Mouse (Mus musculus) liver, adult 2 months (tissue): Measurements from ENCODE around the gene Mmel1. TPM values are rescaled to one million over a fixed set of nuclear protein-coding genes. Genes with fewer than 3 reads are reported as not detected.

Experiments
- DNase-seq: peaks from one replicate; pipeline ENCODE4 v3.0.0-alpha.2; 2011; ENCODE audit warnings: low read depth, low spot score; ENCODE audit errors: extremely low read depth
- H3K27ac ChIP-seq: fragments of 200-500 bp; replicated peaks from 2 replicates; pipeline ENCODE4 v1.5.1; 2012; ENCODE audit warnings: low read depth, mild to moderate bottlenecking, control low read depth, inconsistent platforms, low read length; ENCODE audit not compliant: insufficient read depth
- H3K27me3 ChIP-seq: fragments of 200-500 bp; 2 replicates; pipeline ENCODE4 v1.6.1; 2012; ENCODE audit warnings: mild to moderate bottlenecking, moderate library complexity, low read length, inconsistent platforms; ENCODE audit not compliant: control insufficient read depth, insufficient read depth
- H3K36me3 ChIP-seq: fragments of 200-500 bp; 2 replicates; pipeline ENCODE4 v1.6.1; 2012; ENCODE audit warnings: low read length, inconsistent platforms; ENCODE audit not compliant: control insufficient read depth, insufficient read depth
- H3K4me1 ChIP-seq: fragments of 200-500 bp; 2 replicates; pipeline ENCODE4 v1.6.1; 2011; ENCODE audit warnings: low read length; ENCODE audit not compliant: control insufficient read depth, insufficient read depth
- H3K4me3 ChIP-seq: fragments of 200-500 bp; 2 replicates; pipeline ENCODE4 v1.5.1; 2011; ENCODE audit warnings: low read depth, mild to moderate bottlenecking, control low read depth, low read length, moderate library complexity; ENCODE audit not compliant: insufficient read depth
- H3K79me2 ChIP-seq: fragments of 200-500 bp; 2 replicates; pipeline ENCODE4 v1.6.1; 2012; ENCODE audit warnings: inconsistent platforms, mild to moderate bottlenecking, low read length, moderate library complexity; ENCODE audit not compliant: control insufficient read depth, insufficient read depth
- H3K9ac ChIP-seq: fragments of 200-500 bp; 2 replicates; pipeline ENCODE4 v1.6.1; 2012; ENCODE audit warnings: low read depth, mild to moderate bottlenecking, control low read depth, inconsistent platforms, low read length
- CTCF ChIP-seq: fragments of 200-500 bp; IDR thresholded peaks from 2 replicates; pipeline ENCODE4 v1.5.1; 2011; ENCODE audit warnings: low read depth, low read length, control low read depth
- POLR2A ChIP-seq: fragments of 200-500 bp; IDR thresholded peaks from 2 replicates; pipeline ENCODE4 v1.6.1; 2011; ENCODE audit warnings: low read length, control low read depth; ENCODE audit not compliant: insufficient read depth; ENCODE audit errors: extremely low read depth
- WGBS: fragments of 180-500 bp; shearing (Covaris S2); methylation state at CpG from one replicate; pipeline ENCODE4 v1.1.7; 2018; 5-methylcytosine and 5-hydroxymethylcytosine counted together
- polyA plus RNA-seq: library from polyadenylated mRNA; depleted of rRNA; stranded (reverse); fragments of >200 nt; gene quantifications from 2 replicates; pipeline ENCODE4 v1.2.3, GENCODE M21; 2012; rRNA removed
- total RNA-seq: library from RNA; depleted of rRNA; stranded (reverse); fragments of >200 nt; gene quantifications from 2 replicates; pipeline ENCODE4 v1.2.3, GENCODE M21; 2014; rRNA removed

Mmel1 gene
- total RNA-seq (0.07 TPM in 1 of 2 replicates, not detected in the other), polyA plus RNA-seq (0.04 TPM in 1 of 2 replicates, not detected in the other)

GRCm38 (mm10) chr4:154869440-154869839, at the start of gene Mmel1:
Gene Mmel1, plus strand, starts transcription at chr4:154869585.
- no peaks in the 10 kb centered on the region; the same call in 1 of the 2 replicates for H3K4me1 ChIP-seq
- peaks cover 7% of the 10 kb centered on the region; the same call in 1 of the 2 replicates for H3K27me3 ChIP-seq
- H3K4me3 ChIP-seq = no peak within 1 kb of the TSS
- no peaks in the 10 kb centered on the region for H3K36me3 ChIP-seq
- 84% methylated on average over 7 of the region's 7 CpGs for WGBS
- no peak for DNase-seq
- TF ChIP-seq POLR2A = no peak
- no peak for TF ChIP-seq CTCF
- H3K79me2 ChIP-seq = no peaks in the 10 kb centered on the region
- H3K9ac ChIP-seq = no peak within 1 kb of the TSS
- no peak within 1 kb of the TSS for H3K27ac ChIP-seq

GRCm38 (mm10) chr4:154825662-154826061, 43.7 kb upstream of the Mmel1 start:
- no peaks in the 10 kb centered on the region for H3K36me3 ChIP-seq
- no peak overlapping the region for H3K27ac ChIP-seq
- 34% methylated on average over 6 of the region's 6 CpGs for WGBS
- DNase-seq = peak; percentile 25
- H3K4me1 ChIP-seq = no peaks in the 10 kb centered on the region
- no peaks in the 10 kb centered on the region for H3K79me2 ChIP-seq
- no peaks in the 10 kb centered on the region for H3K27me3 ChIP-seq
- no peak overlapping the region for H3K4me3 ChIP-seq
- TF ChIP-seq CTCF (peak; percentile 89), POLR2A (no peak)
- no peak overlapping the region for H3K9ac ChIP-seq

- no peak for TF ChIP-seq POLR2A
- no peak for TF ChIP-seq CTCF
- Histone ChIP-seq H3K27me3 (no peaks in the 10 kb centered on the region), H3K4me3 (no peak overlapping the region), H3K9ac (no peak overlapping the region), H3K4me1 (no peaks in the 10 kb centered on the region), H3K79me2 (no peaks in the 10 kb centered on the region), H3K36me3 (no peaks in the 10 kb centered on the region), H3K27ac (no peak overlapping the region)
- WGBS = 56% methylated on average over 7 of the region's 7 CpGs
- no peak for DNase-seq
Observed at GRCm38 (mm10) chr4:154826224-154826623, 43.2 kb upstream of the Mmel1 start.

- TF ChIP-seq CTCF = no peak
- no peak for TF ChIP-seq POLR2A
- Histone ChIP-seq H3K79me2 (no peaks in the 10 kb centered on the region), H3K27me3 (no peaks in the 10 kb centered on the region), H3K9ac (no peak overlapping the region), H3K27ac (no peak overlapping the region), H3K36me3 (no peaks in the 10 kb centered on the region), H3K4me1 (no peaks in the 10 kb centered on the region), H3K4me3 (no peak overlapping the region)
- WGBS = 85% methylated on average over 7 of the region's 7 CpGs
- no peak for DNase-seq
Observed at GRCm38 (mm10) chr4:154827181-154827580, 42.2 kb upstream of the Mmel1 start.

- H3K4me1 ChIP-seq = no peaks in the 10 kb centered on the region
- no peak overlapping the region for H3K9ac ChIP-seq
- H3K36me3 ChIP-seq = no peaks in the 10 kb centered on the region
- no peak for DNase-seq
- no peaks in the 10 kb centered on the region for H3K79me2 ChIP-seq
- no peaks in the 10 kb centered on the region for H3K27me3 ChIP-seq
- no peak overlapping the region for H3K4me3 ChIP-seq
- H3K27ac ChIP-seq = no peak overlapping the region
- TF ChIP-seq CTCF = no peak
- no peak for TF ChIP-seq POLR2A
- WGBS = 57% methylated on average over 10 of the region's 10 CpGs
Observed at GRCm38 (mm10) chr4:154827861-154828610, 41.3 kb upstream of the Mmel1 start.
